Mouse (Mus musculus) CD4-positive naive resting alpha-beta T cell, adult 76 days (primary cell): ENCODE data around the gene Dok5. TPM values are rescaled to one million over a fixed set of nuclear protein-coding genes. Genes with fewer than 3 reads are reported as not detected.

Experiments used
- total RNA-seq: library from RNA; stranded (reverse); gene quantifications from one replicate; pipeline ENCODE4 v1.2.4, GENCODE M21; 2023

Gene Dok5
- total RNA-seq, result not detected

GRCm38 (mm10) chr2:170731632-170732561 is at the start of gene Dok5:
Dok5 (plus strand) TSS chr2:170731807.

Other genes with a start within 250 kb of the Dok5 start
- 22.0 TPM for gene Pfdn4, start 235.4 kb upstream of the Dok5 start, total RNA-seq
- gene Cyp24a1, start 234.7 kb upstream of the Dok5 start, total RNA-seq, result not detected
- gene 4930470P17Rik, start 129.8 kb upstream of the Dok5 start, total RNA-seq, result not detected